Comparison of ENCODE assay signal across 18 mouse cellular contexts in genomic region chr8:11024871-11025270, GRCm38 (mm10).
"Had no signal": no experiment of that assay in that cellular context is flagged by ENCODE, and none has a peak within 500 bp of the region (broad histone marks: within the 10 kb centered on the region; RNA-seq: fewer than 3 reads in every experiment).

No protein-coding gene starts in this region.

- H3K4me3 ChIP-seq: kidney, embryonic 15.5 days; left cerebral cortex, adult 2 months; liver, embryonic 13.5 days; midbrain, embryonic 12.5 days; midbrain, embryonic 15.5 days; neural tube, embryonic 12.5 days; neural tube, embryonic 15.5 days; stomach, embryonic 15.5 days had no signal

- H3K27ac ChIP-seq: kidney, embryonic 15.5 days; left cerebral cortex, adult 2 months; liver, embryonic 13.5 days; macrophage; midbrain, embryonic 12.5 days; midbrain, embryonic 15.5 days; neural tube, embryonic 12.5 days; neural tube, embryonic 15.5 days; stomach, embryonic 15.5 days had no signal

- H3K4me1 ChIP-seq: kidney, embryonic 15.5 days; liver, embryonic 13.5 days; midbrain, embryonic 12.5 days; midbrain, embryonic 15.5 days; neural tube, embryonic 12.5 days; neural tube, embryonic 15.5 days; stomach, embryonic 15.5 days had no signal

- DNase-seq: kidney, postnatal 10 days; kidney, postnatal 36 days; layer of hippocampus, postnatal 36 days; liver, embryonic 13.5 days; lung, adult 2 months; right cerebral cortex, adult 18-20 months; right cerebral cortex, postnatal 14 days; right cerebral cortex, postnatal 4 days; spleen, adult 18-20 months; thymus, postnatal 25 days had no signal

- H3K27me3 ChIP-seq: kidney, embryonic 15.5 days; liver, embryonic 13.5 days; midbrain, embryonic 12.5 days; midbrain, embryonic 15.5 days; neural tube, embryonic 12.5 days; neural tube, embryonic 15.5 days; stomach, embryonic 15.5 days had no signal

- H3K9ac ChIP-seq: kidney, embryonic 15.5 days; liver, embryonic 13.5 days; midbrain, embryonic 12.5 days; midbrain, embryonic 15.5 days; neural tube, embryonic 12.5 days; neural tube, embryonic 15.5 days; stomach, embryonic 15.5 days had no signal

- H3K36me3 ChIP-seq: kidney, embryonic 15.5 days; liver, embryonic 13.5 days; midbrain, embryonic 12.5 days; midbrain, embryonic 15.5 days; neural tube, embryonic 12.5 days; neural tube, embryonic 15.5 days; stomach, embryonic 15.5 days had no signal
